Mouse (Mus musculus): Measurements from ENCODE around the gene Rps27rt.

- TF ChIP-seq CTCF (IDR thresholded peaks at IDR 0.05; ENCODE audit: low read depth, low read length): no peak
- TF ChIP-seq POLR2A (IDR thresholded peaks at IDR 0.05; ENCODE audit: extremely low read depth, insufficient read depth, low read length): no peak
Observed at GRCm38 (mm10) chr9:114955340-114955739, 27.2 kb downstream of the Rps27rt start.
